Mouse (Mus musculus) testis, adult 2 months (tissue): ENCODE measurements around the gene Oas1h.

Source experiments
- CTCF ChIP-seq: fragments of 200-500 bp; IDR thresholded peaks from 2 replicates; pipeline ENCODE4 v1.5.1; 2012; ENCODE audit warnings: low read depth, mild to moderate bottlenecking, inconsistent platforms, low read length, moderate library complexity; ENCODE audit not compliant: control insufficient read depth, insufficient read depth, insufficient replicate concordance
- POLR2A ChIP-seq: fragments of 200-500 bp; IDR thresholded peaks from 2 replicates; pipeline ENCODE4 v1.6.1; 2012; ENCODE audit warnings: low read depth, mild to moderate bottlenecking, inconsistent platforms, low read length, moderate library complexity; ENCODE audit not compliant: control insufficient read depth

DNA sequence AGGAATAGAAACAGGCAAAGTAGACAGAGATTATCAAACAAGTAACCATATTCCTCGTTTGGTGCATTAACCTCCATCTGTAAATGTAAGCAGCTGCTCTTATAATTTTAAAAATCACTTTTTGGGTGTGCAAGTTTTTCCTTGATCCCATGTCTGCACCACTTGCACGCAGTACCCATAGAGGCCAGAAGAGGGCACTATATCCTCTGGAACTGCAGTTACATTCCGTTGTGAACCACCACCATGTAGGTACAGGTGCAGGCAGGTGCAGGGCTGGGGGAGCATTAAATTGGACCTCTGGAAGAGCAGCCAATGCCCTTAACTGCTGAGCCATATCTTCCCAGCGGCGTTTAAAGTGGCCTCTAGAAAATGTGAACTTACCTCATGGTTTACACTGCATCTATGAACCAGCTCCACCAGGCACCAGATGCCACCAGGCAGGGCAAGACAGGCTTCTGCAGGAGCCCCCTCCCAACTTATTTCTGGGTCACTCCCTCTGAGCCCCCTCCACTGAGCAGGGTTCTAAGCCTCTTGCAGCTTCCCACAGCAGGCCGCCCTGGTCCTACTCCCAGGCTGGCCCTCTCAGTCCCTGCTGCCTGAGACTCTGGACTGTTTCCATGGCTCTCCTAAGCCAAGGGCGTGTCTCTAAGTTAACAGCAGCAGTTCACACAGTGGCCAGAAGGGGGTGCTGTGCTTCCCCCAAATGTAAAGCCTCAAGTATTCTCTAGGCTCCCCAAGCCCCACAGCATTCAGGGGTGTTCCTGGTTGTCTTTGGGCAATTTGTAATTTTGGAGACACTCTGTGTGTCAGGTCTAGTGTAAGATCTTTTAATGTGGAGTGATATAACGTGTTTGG lies 24.3 kb upstream of the Oas1h start:
- TF ChIP-seq CTCF (peak; percentile 82), POLR2A (no peak)
